Mouse (Mus musculus) ES-E14 (cell line): ENCODE measurements around the gene Sh3d21.

ENCODE experiments used
- MAFK ChIP-seq: IDR thresholded peaks from 2 replicates; pipeline ENCODE4 v1.6.1; 2014; ENCODE audit warnings: mild to moderate bottlenecking, low read depth, low read length, inconsistent platforms; ENCODE audit not compliant: insufficient read depth
- ZC3H11A ChIP-seq: IDR thresholded peaks from 2 replicates; pipeline ENCODE4 v1.6.1; 2012; ENCODE audit warnings: low read depth, mild to moderate bottlenecking, inconsistent platforms, low read length, borderline replicate concordance

GRCm38 (mm10) chr4:126147533-126148160 is 15.6 kb downstream of the Sh3d21 start, which contains the start of gene Eva1b:
- TF ChIP-seq ZC3H11A (no peak), MAFK (no peak)
